Mouse (Mus musculus) limb, embryonic 12.5 days (tissue): Measurements from ENCODE around the gene Kcnk5. TPM values are rescaled to one million over a fixed set of nuclear protein-coding genes. Genes with fewer than 3 reads are reported as not detected.

Experiments
- ATAC-seq: fragments of 200-750 bp; cut with Nextera tagmentation; 2 replicates; pipeline ENCODE4 v1.8.0; 2017; ENCODE audit warnings: low read depth, moderate TSS enrichment; ENCODE audit not compliant: insufficient number of reproducible peaks, insufficient read depth, low FRiP score, low TSS enrichment
- H3K27ac ChIP-seq: fragments of 300-500 bp; sonication (generic); 2 replicates; pipeline ENCODE4 v1.5.1; 2016; ENCODE audit warnings: mild to moderate bottlenecking, moderate library complexity
- H3K27me3 ChIP-seq: fragments of 300-500 bp; sonication (generic); 2 replicates; pipeline ENCODE4 v1.6.1; 2016; ENCODE audit warnings: mild to moderate bottlenecking, moderate library complexity
- H3K36me3 ChIP-seq: fragments of 300-500 bp; sonication (generic); 2 replicates; pipeline ENCODE4 v1.6.1; 2016; ENCODE audit warnings: mild to moderate bottlenecking, moderate library complexity
- H3K4me1 ChIP-seq: fragments of 300-500 bp; sonication (generic); replicated peaks from 2 replicates; pipeline ENCODE4 v1.6.1; 2016
- H3K4me2 ChIP-seq: fragments of 300-500 bp; sonication (generic); 2 replicates; pipeline ENCODE4 v1.6.1; 2016; ENCODE audit warnings: mild to moderate bottlenecking, moderate library complexity
- H3K4me3 ChIP-seq: fragments of 300-500 bp; sonication (generic); replicated peaks from 2 replicates; pipeline ENCODE4 v1.5.1; 2016; ENCODE audit warnings: mild to moderate bottlenecking
- H3K9ac ChIP-seq: fragments of 300-500 bp; sonication (generic); replicated peaks from 2 replicates; pipeline ENCODE4 v1.6.1; 2016; ENCODE audit warnings: mild to moderate bottlenecking, moderate library complexity
- H3K9me3 ChIP-seq: fragments of 300-500 bp; sonication (generic); 2 replicates; pipeline ENCODE4 v1.6.1; 2016; ENCODE audit warnings: mild to moderate bottlenecking, moderate library complexity
- WGBS: fragments of 180-500 bp; shearing (Covaris S2); methylation state at CpG from one replicate; pipeline ENCODE4 v1.1.7; 2016; 5-methylcytosine and 5-hydroxymethylcytosine counted together
- polyA plus RNA-seq: library from polyadenylated mRNA; unstranded; fragments of >200 nt; fragmentation: Nextera tagmentation; extraction: Ambion mirVana; gene quantifications from 2 replicates; pipeline ENCODE4 v1.2.1, GENCODE M21; 2016

Gene Kcnk5
- polyA plus RNA-seq, 1 experiment from 2014 or later, result 6.9 TPM

- 53% methylated on average over 3 of the region's 3 CpGs for WGBS
- H3K27me3 ChIP-seq, result no peaks in the 10 kb centered on the region
- H3K4me1 ChIP-seq, result 0 out of 2 replicates have a peak, but pooled peaks cover 3% of the 10 kb centered on the region
- no peak for ATAC-seq
- no peaks in the 10 kb centered on the region for H3K36me3 ChIP-seq
- H3K9ac ChIP-seq, result no peak overlapping the region
- no peak overlapping the region for H3K4me2 ChIP-seq
- no peak overlapping the region for H3K27ac ChIP-seq
- H3K9me3 ChIP-seq, result no peaks in the 10 kb centered on the region
- H3K4me3 ChIP-seq, result no peak overlapping the region
Observed at GRCm38 (mm10) chr14:20217299-20217864, 35.8 kb upstream of the Kcnk5 start.

- Histone ChIP-seq H3K27me3 (no peaks in the 10 kb centered on the region), H3K4me2 (no peak overlapping the region), H3K27ac (no peak overlapping the region), H3K9ac (no peak overlapping the region), H3K36me3 (no peaks in the 10 kb centered on the region), H3K4me1 (0 out of 2 replicates have a peak, but pooled peaks cover 3% of the 10 kb centered on the region), H3K4me3 (no peak overlapping the region), H3K9me3 (no peaks in the 10 kb centered on the region)
- ATAC-seq, result no peak
- WGBS, result 75% methylated on average over 7 of the region's 7 CpGs
Observed at GRCm38 (mm10) chr14:20216561-20217298, 35.1 kb upstream of the Kcnk5 start.

DNA sequence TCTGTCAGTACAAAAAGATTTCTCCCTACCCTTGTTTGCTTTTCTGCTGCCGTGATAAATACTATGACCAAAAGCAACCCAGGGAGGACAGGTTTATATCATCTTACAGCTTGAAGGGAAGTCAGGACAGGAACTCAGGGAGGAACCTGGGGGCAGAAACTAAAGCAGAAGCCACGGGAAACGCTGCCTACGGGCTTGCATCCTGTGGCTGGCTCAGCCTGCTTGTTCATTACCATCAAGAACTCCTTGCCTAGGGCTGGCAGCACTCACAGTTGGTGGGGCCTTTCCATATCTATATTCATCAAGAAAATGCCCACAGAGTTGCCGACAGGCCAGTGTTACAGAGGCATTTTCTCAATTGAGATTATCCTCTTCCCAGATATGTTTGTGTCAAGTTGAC is 34.2 kb upstream of the Kcnk5 start:
- H3K27me3 ChIP-seq, result no peaks in the 10 kb centered on the region
- no peaks in the 10 kb centered on the region for H3K9me3 ChIP-seq
- H3K9ac ChIP-seq, result no peak overlapping the region
- no peak for ATAC-seq
- 0 out of 2 replicates have a peak, but pooled peaks cover 3% of the 10 kb centered on the region for H3K4me1 ChIP-seq
- H3K4me2 ChIP-seq, result no peak overlapping the region
- no peaks in the 10 kb centered on the region for H3K36me3 ChIP-seq
- no peak overlapping the region for H3K27ac ChIP-seq
- H3K4me3 ChIP-seq, result no peak overlapping the region
- 69% methylated on average over 5 of the region's 5 CpGs for WGBS

GRCm38 (mm10) chr14:20214125-20214524 is 32.5 kb upstream of the Kcnk5 start:
- Histone ChIP-seq H3K4me1 (no peaks in the 10 kb centered on the region), H3K9me3 (no peaks in the 10 kb centered on the region), H3K4me3 (no peak overlapping the region), H3K27ac (no peak overlapping the region), H3K36me3 (no peaks in the 10 kb centered on the region), H3K27me3 (no peaks in the 10 kb centered on the region), H3K4me2 (no peak overlapping the region), H3K9ac (no peak overlapping the region)
- no peak for ATAC-seq
- 81% methylated on average over 7 of the region's 7 CpGs for WGBS

- Histone ChIP-seq H3K27ac (no peak overlapping the region), H3K4me3 (no peak overlapping the region), H3K36me3 (no peaks in the 10 kb centered on the region), H3K9me3 (no peaks in the 10 kb centered on the region), H3K4me2 (no peak overlapping the region), H3K27me3 (no peaks in the 10 kb centered on the region), H3K9ac (no peak overlapping the region), H3K4me1 (peaks cover 13% of the 10 kb centered on the region)
- no peak for ATAC-seq
- 71% methylated on average over 9 of the region's 9 CpGs for WGBS
Observed at GRCm38 (mm10) chr14:20211754-20212601, 30.4 kb upstream of the Kcnk5 start.

DNA sequence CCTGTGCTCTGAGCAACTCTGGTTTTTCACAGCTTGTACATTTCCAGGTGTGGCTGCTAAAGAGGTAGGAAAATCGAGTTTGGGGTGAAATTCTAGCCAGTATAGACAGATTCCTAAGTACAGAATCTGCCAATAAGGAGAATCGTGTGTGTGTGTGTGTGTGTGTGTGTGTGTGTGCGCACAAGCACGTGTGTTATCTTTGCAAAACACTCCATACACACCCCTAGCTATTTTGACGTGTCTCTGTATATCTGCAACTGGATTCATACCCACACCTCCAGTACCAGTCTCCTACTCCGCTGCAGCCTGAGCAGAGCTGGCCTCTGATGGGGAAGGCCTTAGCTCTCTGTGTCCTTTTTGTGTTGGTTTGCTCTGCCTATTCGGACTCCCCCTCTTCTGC is 28.3 kb upstream of the Kcnk5 start:
- Histone ChIP-seq H3K9me3 (no peaks in the 10 kb centered on the region), H3K4me3 (no peak overlapping the region), H3K36me3 (no peaks in the 10 kb centered on the region), H3K4me2 (no peak overlapping the region), H3K27ac (peak overlapping the region; percentile 45), H3K9ac (no peak overlapping the region), H3K27me3 (no peaks in the 10 kb centered on the region), H3K4me1 (peaks cover 13% of the 10 kb centered on the region)
- WGBS, result 78% methylated on average over 7 of the region's 7 CpGs
- ATAC-seq, result no peak

DNA sequence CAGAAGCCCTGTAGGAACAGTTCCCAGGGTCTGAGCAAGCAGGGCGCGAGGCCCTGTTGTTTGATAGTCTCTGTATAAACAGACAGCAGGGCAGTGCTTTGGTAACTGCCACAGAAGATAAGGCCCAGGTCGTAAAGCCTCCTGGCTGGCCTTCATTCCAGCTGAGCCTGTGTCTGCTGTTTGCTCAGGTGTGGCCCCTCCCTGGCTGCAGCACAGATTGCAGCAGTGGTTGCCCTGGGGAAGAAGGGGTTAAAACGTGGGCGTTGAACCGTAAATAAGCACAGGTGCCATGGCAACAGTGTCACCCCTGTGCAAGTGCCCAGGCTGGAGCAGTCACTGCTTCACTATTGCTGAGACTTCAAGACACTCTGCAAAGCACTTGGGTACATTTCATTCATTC is 26.8 kb upstream of the Kcnk5 start:
- no peak overlapping the region for H3K4me2 ChIP-seq

GRCm38 (mm10) chr14:20205747-20206146 is 24.1 kb upstream of the Kcnk5 start:
- 92% methylated on average over 4 of the region's 4 CpGs for WGBS
- ATAC-seq, result no peak
- Histone ChIP-seq H3K4me2 (no peak overlapping the region), H3K9ac (no peak overlapping the region), H3K4me3 (no peak overlapping the region), H3K27ac (no peak overlapping the region), H3K36me3 (no peaks in the 10 kb centered on the region), H3K27me3 (no peaks in the 10 kb centered on the region), H3K4me1 (peaks cover 13% of the 10 kb centered on the region), H3K9me3 (no peaks in the 10 kb centered on the region)

More for the DNA sequence above, 26.8 kb upstream of the Kcnk5 start:
- Histone ChIP-seq H3K9me3 (no peaks in the 10 kb centered on the region), H3K27ac (no peak overlapping the region), H3K4me3 (no peak overlapping the region), H3K27me3 (no peaks in the 10 kb centered on the region), H3K9ac (no peak overlapping the region), H3K36me3 (no peaks in the 10 kb centered on the region), H3K4me1 (peaks cover 13% of the 10 kb centered on the region)
- WGBS, result 4% methylated on average over 6 of the region's 6 CpGs
- no peak for ATAC-seq

DNA sequence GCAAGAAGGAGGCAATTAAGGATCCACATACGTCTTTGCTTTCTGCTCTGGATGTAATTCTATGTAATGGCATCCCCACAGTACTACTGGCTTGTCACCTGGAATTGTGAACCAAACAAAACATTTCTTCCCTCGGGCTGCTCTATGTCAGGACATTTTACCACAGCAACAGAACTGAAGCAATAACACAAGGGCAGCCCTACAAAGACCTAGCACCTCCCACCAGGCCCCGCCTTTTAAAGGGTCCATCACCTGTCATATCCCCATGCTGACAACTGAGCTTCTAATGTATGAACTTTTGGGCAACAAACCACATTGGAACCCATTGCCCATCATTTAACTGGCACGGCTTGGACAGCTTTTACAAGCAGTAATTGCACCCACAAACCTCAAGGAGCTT is 21.7 kb upstream of the Kcnk5 start:
- no peak overlapping the region for H3K4me3 ChIP-seq
- H3K4me2 ChIP-seq, result no peak overlapping the region
- H3K9me3 ChIP-seq, result no peaks in the 10 kb centered on the region
- no peak overlapping the region for H3K9ac ChIP-seq
- H3K27me3 ChIP-seq, result no peaks in the 10 kb centered on the region
- peaks cover 9% of the 10 kb centered on the region for H3K4me1 ChIP-seq
- 48% methylated on average over 4 of the region's 4 CpGs for WGBS
- no peak for ATAC-seq
- H3K27ac ChIP-seq, result no peak overlapping the region
- no peaks in the 10 kb centered on the region for H3K36me3 ChIP-seq

GRCm38 (mm10) chr14:20202655-20203181 is 21.1 kb upstream of the Kcnk5 start:
- Histone ChIP-seq H3K27me3 (no peaks in the 10 kb centered on the region), H3K4me2 (no peak overlapping the region), H3K9ac (no peak overlapping the region), H3K4me3 (no peak overlapping the region), H3K4me1 (peaks cover 3% of the 10 kb centered on the region), H3K9me3 (no peaks in the 10 kb centered on the region), H3K36me3 (no peaks in the 10 kb centered on the region), H3K27ac (no peak overlapping the region)
- WGBS, result 93% methylated on average over 5 of the region's 5 CpGs
- ATAC-seq, result no peak

DNA sequence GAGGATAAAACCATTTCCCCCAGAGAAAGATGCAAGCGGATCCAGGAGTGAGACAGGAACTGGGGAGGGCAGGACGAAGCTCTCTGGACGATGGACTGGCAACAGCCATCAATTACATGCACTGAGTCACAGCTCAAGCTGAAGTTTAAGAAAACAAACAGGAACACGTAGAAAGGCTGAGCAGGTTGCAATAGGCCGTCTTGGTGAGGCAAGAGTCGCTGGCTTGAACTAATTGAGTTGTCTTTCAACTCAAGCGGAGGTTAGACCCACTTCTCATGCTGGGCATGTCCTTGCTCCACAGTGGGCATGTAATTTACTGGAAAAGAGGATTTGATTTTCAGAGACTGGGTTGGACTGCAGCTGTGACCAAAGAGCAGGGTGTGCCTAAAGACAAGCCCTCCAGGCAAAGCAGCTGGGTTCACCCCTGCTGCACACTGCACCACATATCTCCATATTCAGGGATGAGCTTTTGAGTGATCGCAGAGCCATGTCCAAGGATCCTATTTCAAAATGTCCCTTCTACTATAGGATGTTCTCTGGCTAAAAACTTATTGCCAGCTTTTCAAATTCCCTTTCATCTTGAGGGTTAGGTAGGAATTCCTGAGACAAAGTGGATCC is 19.6 kb upstream of the Kcnk5 start:
- H3K4me2 ChIP-seq, result no peak overlapping the region
- H3K27me3 ChIP-seq, result no peaks in the 10 kb centered on the region
- no peak overlapping the region for H3K27ac ChIP-seq
- ATAC-seq, result no peak
- H3K4me3 ChIP-seq, result no peak overlapping the region
- no peak overlapping the region for H3K9ac ChIP-seq
- H3K4me1 ChIP-seq, result no peaks in the 10 kb centered on the region; the same call in 1 of the 2 replicates
- no peaks in the 10 kb centered on the region for H3K9me3 ChIP-seq
- 68% methylated on average over 8 of the region's 8 CpGs for WGBS
- no peaks in the 10 kb centered on the region for H3K36me3 ChIP-seq
